Mouse (Mus musculus) myocyte (in vitro differentiated cells): ENCODE results near the gene Dnajb13. TPM values are rescaled to one million over a fixed set of nuclear protein-coding genes. Genes with fewer than 3 reads are reported as not detected.

Experiments
- H3K27me3 ChIP-seq: one replicate; pipeline ENCODE4 v1.6.1; 2011; ENCODE audit not compliant: control insufficient read depth, insufficient read depth, insufficient read length
- H3K36me3 ChIP-seq: one replicate; pipeline ENCODE4 v1.6.1; 2011; ENCODE audit not compliant: control insufficient read depth, insufficient read depth
- H3K4me2 ChIP-seq: one replicate; pipeline ENCODE4 v1.6.1; 2011; ENCODE audit warnings: low read depth, control low read depth
- H3K4me3 ChIP-seq: one replicate; pipeline ENCODE4 v1.5.1; 2011; ENCODE audit warnings: mild to moderate bottlenecking, control low read depth, moderate library complexity
- H3K79me2 ChIP-seq: one replicate; pipeline ENCODE4 v1.6.1; 2011; ENCODE audit not compliant: control insufficient read depth, insufficient read depth
- H3ac ChIP-seq: one replicate; pipeline ENCODE4 v1.6.1; 2011; ENCODE audit not compliant: control insufficient read depth, insufficient read length
- CEBPB ChIP-seq: IDR thresholded peaks from 2 replicates; pipeline ENCODE4 v1.6.1; 2011; ENCODE audit warnings: mild to moderate bottlenecking, moderate library complexity; ENCODE audit not compliant: poor library complexity, insufficient read depth, severe bottlenecking
- E2F4 ChIP-seq: IDR thresholded peaks from one replicate; pipeline ENCODE4 v1.6.1; 2011; ENCODE audit warnings: mild to moderate bottlenecking, control low read depth, moderate library complexity; ENCODE audit not compliant: insufficient read depth
- MAX ChIP-seq: IDR thresholded peaks from one replicate; pipeline ENCODE4 v1.6.1; 2011; ENCODE audit warnings: low read depth, mild to moderate bottlenecking, control low read depth
- MYOD1 ChIP-seq, 3 experiments: IDR thresholded peaks; one replicate each; pipeline ENCODE4 v1.6.1; 2011; ENCODE audit warnings: control low read depth in 2 of 3, low read depth in 2 of 3, mild to moderate bottlenecking in 2 of 3, moderate library complexity in 1 of 3; ENCODE audit not compliant: insufficient read length in 2 of 3, control insufficient read depth in 1 of 3
- MYOG ChIP-seq, 3 experiments: IDR thresholded peaks; one replicate each; pipeline ENCODE4 v1.6.1; 2011; ENCODE audit warnings: control low read depth in 2 of 3, low read depth in 2 of 3, mild to moderate bottlenecking in 2 of 3; ENCODE audit not compliant: insufficient read length in 2 of 3, control insufficient read depth in 1 of 3, insufficient read depth in 1 of 3
- POLR2A ChIP-seq: IDR thresholded peaks from one replicate; pipeline ENCODE4 v1.6.1; 2011; ENCODE audit warnings: low read depth, mild to moderate bottlenecking, control low read depth, moderate library complexity; ENCODE audit not compliant: insufficient read length
- POLR2AphosphoS2 ChIP-seq: IDR thresholded peaks from one replicate; pipeline ENCODE4 v1.6.1; 2011; ENCODE audit warnings: low read depth, control low read depth; ENCODE audit not compliant: insufficient read length
- REST ChIP-seq: IDR thresholded peaks from one replicate; pipeline ENCODE4 v1.6.1; 2011; ENCODE audit warnings: mild to moderate bottlenecking, control low read depth, moderate library complexity; ENCODE audit not compliant: insufficient read depth, insufficient read length
- SRF ChIP-seq: IDR thresholded peaks from one replicate; pipeline ENCODE4 v1.6.1; 2011; ENCODE audit warnings: low read depth; ENCODE audit not compliant: control insufficient read depth, insufficient read length
- TCF12 ChIP-seq: IDR thresholded peaks from one replicate; pipeline ENCODE4 v1.6.1; 2011; ENCODE audit warnings: mild to moderate bottlenecking, control low read depth; ENCODE audit not compliant: poor library complexity, insufficient read depth, severe bottlenecking
- TCF3 ChIP-seq: IDR thresholded peaks from one replicate; pipeline ENCODE4 v1.6.1; 2011; ENCODE audit warnings: low read depth, control low read depth; ENCODE audit not compliant: insufficient read length
- USF1 ChIP-seq: IDR thresholded peaks from one replicate; pipeline ENCODE4 v1.6.1; 2011; ENCODE audit warnings: low read depth, mild to moderate bottlenecking, control low read depth, moderate library complexity
- polyA plus RNA-seq: library from polyadenylated mRNA; unstranded; fragments of >200 nt; fragmentation: generic; extraction: Trizol; gene quantifications from one replicate; pipeline ENCODE4 v1.2.1, GENCODE M21; 2012; ENCODE audit warnings: missing spikeins

Gene Dnajb13
- polyA plus RNA-seq, 1 experiment: 0.46 TPM

DNA sequence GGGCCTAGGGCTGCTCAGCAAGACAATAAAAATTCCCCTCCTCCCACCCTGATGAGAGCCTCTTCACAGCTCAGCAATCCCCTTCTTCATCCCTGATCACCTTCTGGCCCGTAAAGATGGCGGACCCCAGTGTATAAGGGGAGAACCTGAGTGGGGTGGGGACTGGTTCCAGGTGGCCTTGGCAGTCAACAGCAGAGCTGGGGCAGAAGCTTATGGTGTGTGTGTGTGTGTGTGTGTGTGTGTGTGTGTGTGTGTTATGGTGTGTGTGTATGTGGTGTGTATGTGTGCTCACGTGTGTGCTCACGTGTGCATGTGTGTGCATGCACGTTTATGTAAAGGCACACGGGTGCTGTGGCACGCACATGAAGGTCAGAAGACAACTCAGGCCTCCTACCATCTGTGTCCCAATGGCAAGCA, 20.3 kb downstream of the Dnajb13 start:
- no peaks in the 10 kb centered on the region for H3K27me3 ChIP-seq
- no peak for TF ChIP-seq POLR2AphosphoS2
- TF ChIP-seq TCF3: no peak
- TF ChIP-seq TCF12: no peak
- TF ChIP-seq SRF: no peak
- TF ChIP-seq USF1: no peak
- TF ChIP-seq POLR2A: no peak
- TF ChIP-seq CEBPB: no peak
- TF ChIP-seq E2F4: no peak
- no peak for TF ChIP-seq MYOD1 (IDR thresholded peaks at IDR 0.05; ENCODE audit: control insufficient read depth in 1 of 3, insufficient read length in 2 of 3, low read depth in 2 of 3)
- no peak for TF ChIP-seq MYOG (IDR thresholded peaks at IDR 0.05; ENCODE audit: control insufficient read depth in 1 of 3, insufficient read depth in 1 of 3, insufficient read length in 2 of 3, low read depth in 2 of 3)
- TF ChIP-seq MAX: no peak
- TF ChIP-seq REST: no peak
- no peak overlapping the region for H3ac ChIP-seq
- no peaks in the 10 kb centered on the region for H3K36me3 ChIP-seq
- H3K79me2 ChIP-seq: no peaks in the 10 kb centered on the region
- peak overlapping the region; percentile 92 for H3K4me2 ChIP-seq
- peak overlapping the region; percentile 38 for H3K4me3 ChIP-seq

DNA sequence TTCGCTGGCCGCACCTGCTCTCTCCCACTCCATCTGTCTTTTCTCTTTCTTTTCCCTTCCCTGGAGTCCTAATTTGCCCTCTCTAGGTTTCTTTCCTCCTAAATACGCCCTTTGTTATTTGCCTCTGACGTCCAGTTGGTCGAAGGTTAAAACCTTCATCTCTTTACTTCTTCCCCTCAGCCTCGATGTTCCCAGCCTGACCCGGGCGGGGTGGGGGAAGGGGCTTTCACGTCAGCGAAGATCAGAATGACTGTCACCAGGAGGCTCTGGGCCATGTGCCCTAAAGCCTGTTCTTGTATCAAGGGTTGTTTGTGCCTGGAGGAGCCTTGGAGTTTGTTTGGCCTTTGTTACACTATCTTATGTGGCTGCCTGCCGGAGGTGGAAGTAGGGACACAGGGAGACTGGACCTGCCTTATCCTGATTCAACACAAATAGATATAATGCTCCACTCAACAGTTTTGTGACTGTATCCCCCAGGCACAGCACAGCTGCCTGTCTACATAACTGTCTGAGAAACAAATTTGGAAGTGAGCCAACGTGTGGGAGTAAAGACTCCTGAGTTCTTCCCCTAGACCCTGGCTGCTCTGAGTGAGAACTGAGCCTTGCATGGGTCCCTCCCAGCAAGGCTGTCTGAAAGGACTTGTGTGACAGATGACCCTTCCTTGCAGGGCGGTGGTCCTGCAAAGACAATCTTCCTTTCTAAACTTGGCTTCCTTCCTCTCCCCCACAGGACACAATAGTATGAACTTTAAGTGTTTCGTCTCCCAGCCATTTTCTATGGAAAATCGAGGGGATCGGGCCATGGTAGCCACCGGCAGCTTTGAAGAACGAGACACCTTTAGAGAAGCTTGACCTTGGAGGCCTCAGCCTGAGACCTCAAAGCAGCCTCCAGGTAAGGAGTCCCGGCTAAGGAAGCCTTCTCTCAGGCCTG, 21.0 kb downstream of the Dnajb13 start:
- H3K36me3 ChIP-seq: no peaks in the 10 kb centered on the region
- peak overlapping the region; percentile 38 for H3ac ChIP-seq
- H3K4me3 ChIP-seq: peak overlapping the region; percentile 38
- peak overlapping the region; percentile 92 for H3K4me2 ChIP-seq
- H3K79me2 ChIP-seq: no peaks in the 10 kb centered on the region
- no peaks in the 10 kb centered on the region for H3K27me3 ChIP-seq
- TF ChIP-seq CEBPB (no peak), REST (no peak), MYOD1 (IDR thresholded peaks at IDR 0.05; ENCODE audit: control insufficient read depth in 1 of 3, insufficient read length in 2 of 3, low read depth in 2 of 3) (peak in 2 of 3 experiments; percentile 52 to 53)

DNA sequence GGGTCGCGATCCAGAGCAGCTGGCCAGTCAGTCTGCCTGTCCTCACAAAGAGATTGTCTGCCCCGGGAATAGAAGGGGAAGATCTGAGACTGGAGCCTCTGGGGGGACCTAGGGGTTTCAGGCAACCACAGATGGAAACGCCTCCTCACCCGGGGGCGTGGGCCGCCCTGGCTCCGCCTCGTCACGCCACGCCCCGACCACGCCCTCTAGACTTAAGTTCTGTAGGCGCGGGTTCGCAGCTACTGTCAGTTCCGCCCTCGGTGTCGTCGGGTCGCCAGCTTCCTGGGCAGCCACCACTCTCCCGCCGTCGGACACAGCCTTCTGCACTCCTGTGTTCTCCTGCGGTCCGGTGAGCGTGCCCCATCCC, 21.7 kb downstream of the Dnajb13 start, which contains the start of gene Ucp2:
TSS of gene Ucp2 (plus strand) at position 221 of the 367 bp plus-strand sequence.
- Histone ChIP-seq H3K4me2 (peak within 1 kb of the TSS; percentile 92), H3K36me3 (no peaks in the 10 kb centered on the region), H3K27me3 (no peaks in the 10 kb centered on the region), H3ac (peak within 1 kb of the TSS; percentile 38), H3K4me3 (peak within 1 kb of the TSS; percentile 38), H3K79me2 (no peaks in the 10 kb centered on the region)
- TF ChIP-seq USF1: no peak
- peak in 1 of 3 experiments; percentile 38 for TF ChIP-seq MYOD1 (IDR thresholded peaks at IDR 0.05; ENCODE audit: control insufficient read depth in 1 of 3, insufficient read length in 2 of 3, low read depth in 2 of 3)
- no peak for TF ChIP-seq CEBPB
- peak; percentile 95 for TF ChIP-seq POLR2A
- TF ChIP-seq TCF3: no peak
- no peak for TF ChIP-seq SRF
- TF ChIP-seq E2F4: no peak
- TF ChIP-seq MAX: no peak
- TF ChIP-seq POLR2AphosphoS2: peak; percentile 92
- TF ChIP-seq TCF12: no peak
- peak in 1 of 3 experiments; percentile 11 for TF ChIP-seq MYOG (IDR thresholded peaks at IDR 0.05; ENCODE audit: control insufficient read depth in 1 of 3, insufficient read depth in 1 of 3, insufficient read length in 2 of 3, low read depth in 2 of 3)
- no peak for TF ChIP-seq REST

DNA sequence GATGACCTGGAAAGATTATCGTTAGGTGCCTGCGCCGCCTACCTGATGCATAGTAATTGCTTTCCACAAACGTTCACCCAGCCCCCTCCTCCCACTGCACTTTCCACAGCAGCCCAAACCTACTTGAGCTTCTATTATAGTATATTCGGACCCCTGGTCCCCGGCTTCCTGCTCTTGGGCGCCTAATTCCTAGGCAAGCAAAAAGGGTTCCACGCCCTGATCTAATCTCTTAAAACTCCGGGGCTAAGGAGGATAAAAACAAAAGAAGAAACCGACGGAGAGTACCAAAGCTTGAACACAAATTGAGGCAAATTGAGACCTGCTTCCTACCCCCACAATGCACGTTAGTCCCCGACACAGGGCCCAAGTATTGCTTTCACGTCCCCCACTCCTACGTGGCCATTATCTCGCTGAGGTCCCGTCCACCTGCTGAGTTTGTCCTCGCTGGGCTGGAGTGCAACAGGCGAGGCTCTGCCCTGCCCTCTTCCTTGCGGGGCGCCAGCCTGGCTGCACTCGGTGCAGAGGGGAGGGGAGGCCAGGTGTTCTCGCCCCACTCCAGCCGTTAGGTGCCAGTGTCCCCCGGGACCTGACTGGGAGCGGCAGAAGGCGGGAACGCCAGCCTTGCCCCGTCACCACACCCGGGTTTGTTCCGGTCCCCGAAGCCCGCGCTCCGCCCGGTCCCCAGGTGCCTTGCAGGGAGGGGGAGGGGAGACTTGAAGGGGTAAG, 22.2 kb downstream of the Dnajb13 start:
- H3K36me3 ChIP-seq: no peaks in the 10 kb centered on the region
- peak overlapping the region; percentile 38 for H3ac ChIP-seq
- no peaks in the 10 kb centered on the region for H3K79me2 ChIP-seq
- no peak for TF ChIP-seq SRF
- TF ChIP-seq POLR2A: no peak
- peak in 1 of 3 experiments; percentile 70 for TF ChIP-seq MYOD1 (IDR thresholded peaks at IDR 0.05; ENCODE audit: control insufficient read depth in 1 of 3, insufficient read length in 2 of 3, low read depth in 2 of 3)
- peak in 1 of 3 experiments; percentile 58 for TF ChIP-seq MYOG (IDR thresholded peaks at IDR 0.05; ENCODE audit: control insufficient read depth in 1 of 3, insufficient read depth in 1 of 3, insufficient read length in 2 of 3, low read depth in 2 of 3)
- no peak for TF ChIP-seq REST
- peak overlapping the region; percentile 92 for H3K4me2 ChIP-seq
- peak overlapping the region; percentile 38 for H3K4me3 ChIP-seq
- no peaks in the 10 kb centered on the region for H3K27me3 ChIP-seq
